In the genomic region with DNA sequence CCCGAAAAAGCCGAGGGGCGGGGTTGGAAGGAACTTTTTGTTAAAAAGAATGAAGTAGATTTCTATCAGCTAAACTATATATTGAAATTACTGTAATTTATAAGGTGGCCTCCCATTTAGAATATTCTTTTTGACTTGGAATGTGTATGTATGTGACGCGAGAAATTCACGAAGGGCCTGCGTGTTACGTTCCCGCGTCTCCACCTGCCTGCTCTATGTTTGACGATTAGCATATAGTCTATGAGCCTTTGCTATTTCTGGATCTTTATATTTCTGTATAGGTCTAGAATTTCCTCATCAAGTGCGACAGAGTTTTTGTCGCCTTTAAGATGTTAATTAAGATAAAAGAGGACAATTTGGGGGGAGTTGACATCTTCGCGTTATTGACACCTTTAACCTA, we compare ENCODE assay signal across 8 mouse cellular contexts. TPM values are rescaled to one million over a fixed set of nuclear protein-coding genes. Genes with fewer than 3 reads are reported as not detected.
DNase-seq lines count a peak whose midpoint lies in the region; ATAC-seq and TF ChIP-seq lines count a peak whose summit lies in the region.

No protein-coding gene starts in this region.

- peaks cover 8% of the 10 kb centered on the region for H3K4me1 ChIP-seq in hindbrain, postnatal 0 days (ENCODE audit: insufficient read depth, low read length)
- peaks cover 16% of the 10 kb centered on the region for H3K4me1 ChIP-seq in midbrain, embryonic 16.5 days (ENCODE audit: control insufficient read depth, insufficient read depth, low read length)

- peak overlapping the region; percentile 50; the same call in 1 of the 2 replicates for H3K9ac ChIP-seq in hindbrain, postnatal 0 days (replicated peaks; ENCODE audit: low read length)
- peak overlapping the region; percentile 85; the same call in 1 of the 2 replicates for H3K9ac ChIP-seq in midbrain, embryonic 16.5 days (ENCODE audit: low read depth, low read length)

- peak overlapping the region; percentile 99 for H3K4me3 ChIP-seq in layer of hippocampus, adult 2 months
- H3K4me3 ChIP-seq in hindbrain, postnatal 0 days (ENCODE audit: low read length), result peak overlapping the region; percentile 81
- H3K4me3 ChIP-seq in midbrain, embryonic 16.5 days (ENCODE audit: low read depth, low read length), result peak overlapping the region; percentile 85

- 6% methylated on average over 15 of the region's 15 CpGs for WGBS in hindbrain, postnatal 0 days
- WGBS in midbrain, embryonic 16.5 days, result 7% methylated on average over 15 of the region's 15 CpGs

- peak overlapping the region; percentile 67 for H3K4me2 ChIP-seq in hindbrain, postnatal 0 days (ENCODE audit: low read depth, low read length)
- H3K4me2 ChIP-seq in midbrain, embryonic 16.5 days (ENCODE audit: low read length), result peak overlapping the region; percentile 77

- no peaks in the 10 kb centered on the region for H3K9me3 ChIP-seq in hindbrain, postnatal 0 days (ENCODE audit: low read length)
- H3K9me3 ChIP-seq in midbrain, embryonic 16.5 days (replicated peaks; ENCODE audit: control insufficient read depth, low read length, poor library complexity, severe bottlenecking), result no peaks in the 10 kb centered on the region

- no peaks in the 10 kb centered on the region for H3K36me3 ChIP-seq in hindbrain, postnatal 0 days (ENCODE audit: insufficient read depth, low read length)
- H3K36me3 ChIP-seq in midbrain, embryonic 16.5 days (ENCODE audit: control insufficient read depth, insufficient read depth, low read length), result no peaks in the 10 kb centered on the region

- no peak overlapping the region for H3K27ac ChIP-seq in layer of hippocampus, adult 2 months
- peak overlapping the region; percentile 90; the same call in 1 of the 2 replicates for H3K27ac ChIP-seq in hindbrain, postnatal 0 days
- no peak overlapping the region for H3K27ac ChIP-seq in midbrain, embryonic 16.5 days (ENCODE audit: low read length)

- TF ChIP-seq CTCF in layer of hippocampus, adult 2 months (conservative IDR thresholded peaks at IDR 0.05), result no peak
- TF ChIP-seq CTCF in hindbrain, postnatal 0 days (IDR thresholded peaks at IDR 0.05; ENCODE audit: low read depth), result no peak

- 0 out of 2 replicates have a peak, but pooled peaks have one; percentile 22 for ATAC-seq in hindbrain, postnatal 0 days
- peak; percentile 36 for ATAC-seq in midbrain, embryonic 16.5 days

- DNase-seq in layer of hippocampus, adult 2 months (ENCODE audit: low spot score in 2 of 2), result no peak
- no peak for DNase-seq in layer of hippocampus, postnatal 36 days
- peak; percentile 57 for DNase-seq in embryo, embryonic 11 days
- peak; percentile 1 for DNase-seq in hindbrain, postnatal 0 days (ENCODE audit: low spot score)
- no peak for DNase-seq in spleen, postnatal 10 days (ENCODE audit: low spot score in 2 of 2)
- DNase-seq in cerebellum, postnatal 36 days, result no peak
- no peak for DNase-seq in adrenal gland, postnatal 36 days

- H3K27me3 ChIP-seq in hindbrain, postnatal 0 days (ENCODE audit: insufficient read depth, low read length), result no peaks in the 10 kb centered on the region
- H3K27me3 ChIP-seq in midbrain, embryonic 16.5 days (ENCODE audit: control insufficient read depth, insufficient read depth, low read depth, low read length), result no peaks in the 10 kb centered on the region

RNA-seq across cellular contexts. Expression of gene Ppwd1, which starts 0.5 kb away (rescaled TPM):
- total RNA-seq in layer of hippocampus, adult 2 months (2021), result 10 to 100 TPM; 14.8 to 17.1 TPM
- 10 to 100 TPM; 15.3 to 17.0 TPM for total RNA-seq in layer of hippocampus, postnatal 36 days (2021)
- total RNA-seq in hindbrain, postnatal 0 days (2014; rRNA removed), result 4.3 and 5.9 TPM in 2 replicates
- 6.3 and 6.9 TPM in 2 replicates for polyA plus RNA-seq in hindbrain, postnatal 0 days (2015; fragmentation: Nextera tagmentation; extraction: Ambion mirVana)
- polyA plus RNA-seq in midbrain, embryonic 16.5 days (2015; fragmentation: Nextera tagmentation; extraction: Ambion mirVana), result 6.4 and 6.7 TPM in 2 replicates
- total RNA-seq in adrenal gland, postnatal 36 days (2021), result 10 to 100 TPM; 14.0 to 14.2 TPM

RNA-seq across cellular contexts. Expression of gene Cenpk, which starts 0.8 kb away (rescaled TPM):
- total RNA-seq in layer of hippocampus, adult 2 months (2021), result 1 to 10 TPM in 1 of 2 experiments, under 1 TPM in 1; 0.76 to 1.3 TPM
- 1 to 10 TPM in 1 of 2 experiments, under 1 TPM in 1; 0.86 to 1.5 TPM for total RNA-seq in layer of hippocampus, postnatal 36 days (2021)
- total RNA-seq in hindbrain, postnatal 0 days (2014; rRNA removed), result 2.5 and 3.0 TPM in 2 replicates
- polyA plus RNA-seq in hindbrain, postnatal 0 days (2015; fragmentation: Nextera tagmentation; extraction: Ambion mirVana), result 18.2 and 19.8 TPM in 2 replicates
- 9.6 and 10.6 TPM in 2 replicates for polyA plus RNA-seq in midbrain, embryonic 16.5 days (2015; fragmentation: Nextera tagmentation; extraction: Ambion mirVana)
- total RNA-seq in adrenal gland, postnatal 36 days (2021), result 1 to 10 TPM; 2.4 to 2.7 TPM

RNA-seq across cellular contexts. Expression of gene Trim23, which starts 50.6 kb away (rescaled TPM):
- 10 to 100 TPM; 59.9 to 60.5 TPM for total RNA-seq in layer of hippocampus, adult 2 months (2021)
- total RNA-seq in layer of hippocampus, postnatal 36 days (2021), result 10 to 100 TPM; 55.7 to 60.7 TPM
- 27.5 and 29.7 TPM in 2 replicates for total RNA-seq in hindbrain, postnatal 0 days (2014; rRNA removed)
- polyA plus RNA-seq in hindbrain, postnatal 0 days (2015; fragmentation: Nextera tagmentation; extraction: Ambion mirVana), result 28.8 and 30.7 TPM in 2 replicates
- 41.7 and 43.4 TPM in 2 replicates for polyA plus RNA-seq in midbrain, embryonic 16.5 days (2015; fragmentation: Nextera tagmentation; extraction: Ambion mirVana)
- 10 to 100 TPM; 18.0 to 24.4 TPM for total RNA-seq in adrenal gland, postnatal 36 days (2021)

RNA-seq across cellular contexts. Expression of gene Trappc13, which starts 50.9 kb away (rescaled TPM):
- 10 to 100 TPM; 54.5 to 55.1 TPM for total RNA-seq in layer of hippocampus, adult 2 months (2021)
- total RNA-seq in layer of hippocampus, postnatal 36 days (2021), result 10 to 100 TPM; 56.7 to 58.5 TPM
- 26.0 and 27.7 TPM in 2 replicates for total RNA-seq in hindbrain, postnatal 0 days (2014; rRNA removed)
- polyA plus RNA-seq in hindbrain, postnatal 0 days (2015; fragmentation: Nextera tagmentation; extraction: Ambion mirVana), result 41.9 and 46.6 TPM in 2 replicates
- polyA plus RNA-seq in midbrain, embryonic 16.5 days (2015; fragmentation: Nextera tagmentation; extraction: Ambion mirVana), result 51.6 and 61.1 TPM in 2 replicates
- total RNA-seq in adrenal gland, postnatal 36 days (2021), result 10 to 100 TPM; 62.3 to 66.2 TPM

RNA-seq across cellular contexts. Expression of gene Adamts6, which starts 58.5 kb away (rescaled TPM):
- 1 to 10 TPM; 3.8 to 4.6 TPM for total RNA-seq in layer of hippocampus, adult 2 months (2021)
- 1 to 10 TPM; 4.8 to 5.8 TPM for total RNA-seq in layer of hippocampus, postnatal 36 days (2021)
- 6.1 and 8.9 TPM in 2 replicates for total RNA-seq in hindbrain, postnatal 0 days (2014; rRNA removed)
- polyA plus RNA-seq in hindbrain, postnatal 0 days (2015; fragmentation: Nextera tagmentation; extraction: Ambion mirVana), result 1.1 TPM in 2 replicates
- polyA plus RNA-seq in midbrain, embryonic 16.5 days (2015; fragmentation: Nextera tagmentation; extraction: Ambion mirVana), result 1.5 and 1.9 TPM in 2 replicates
- 1 to 10 TPM; 2.5 to 4.5 TPM for total RNA-seq in adrenal gland, postnatal 36 days (2021)

Comparison
In these comparisons a context has a peak if more than half of its experiments do, and no peak if none do; other contexts are left out.
1. DNase-seq: peak in embryo, embryonic 11 days (single experiment) and hindbrain, postnatal 0 days (single experiment); none in layer of hippocampus, adult 2 months (0 of 2), layer of hippocampus, postnatal 36 days (0 of 2), spleen, postnatal 10 days (0 of 2), cerebellum, postnatal 36 days (0 of 2) and adrenal gland, postnatal 36 days (0 of 2).
2. Peak in every context shown above with its lines, with median percentiles within 50 percentile points of each other: H3K4me3 ChIP-seq.